Mouse (Mus musculus) heart, embryonic 13.5 days (tissue): ENCODE results near the gene Pard3b. TPM values are rescaled to one million over a fixed set of nuclear protein-coding genes. Genes with fewer than 3 reads are reported as not detected.
A peak's percentile ranks its signal among the peaks of the same experiment; 100 is the strongest.

Experiments
- ATAC-seq: fragments of 200-750 bp; cut with Nextera tagmentation; 2 replicates; pipeline ENCODE4 v1.8.0; 2017; ENCODE audit warnings: moderate TSS enrichment; ENCODE audit not compliant: insufficient number of reproducible peaks, low FRiP score, low TSS enrichment; ENCODE audit errors: extremely low read depth
- H3K27ac ChIP-seq: fragments of 300-500 bp; sonication (generic); replicated peaks from 2 replicates; pipeline ENCODE4 v1.5.1; 2015; ENCODE audit warnings: moderate library complexity, mild to moderate bottlenecking, inconsistent platforms
- H3K27me3 ChIP-seq: fragments of 300-500 bp; sonication (generic); replicated peaks from 2 replicates; pipeline ENCODE4 v1.6.1; 2015; ENCODE audit warnings: mild to moderate bottlenecking, inconsistent platforms
- H3K36me3 ChIP-seq: fragments of 300-500 bp; sonication (generic); 2 replicates; pipeline ENCODE4 v1.6.1; 2015; ENCODE audit warnings: mild to moderate bottlenecking, inconsistent platforms
- H3K4me1 ChIP-seq: fragments of 300-500 bp; sonication (generic); 2 replicates; pipeline ENCODE4 v1.6.1; 2015; ENCODE audit warnings: inconsistent platforms
- H3K4me2 ChIP-seq: fragments of 300-500 bp; sonication (generic); 2 replicates; pipeline ENCODE4 v1.6.1; 2015; ENCODE audit warnings: inconsistent platforms, mild to moderate bottlenecking, moderate library complexity
- H3K4me3 ChIP-seq: fragments of 300-500 bp; sonication (generic); 2 replicates; pipeline ENCODE4 v1.5.1; 2015; ENCODE audit warnings: moderate library complexity, mild to moderate bottlenecking, inconsistent platforms
- H3K9ac ChIP-seq: fragments of 300-500 bp; sonication (generic); 2 replicates; pipeline ENCODE4 v1.6.1; 2015; ENCODE audit warnings: inconsistent platforms, mild to moderate bottlenecking, moderate library complexity
- H3K9me3 ChIP-seq: fragments of 300-500 bp; sonication (generic); 2 replicates; pipeline ENCODE4 v1.6.1; 2016; ENCODE audit warnings: inconsistent platforms
- WGBS: fragments of 180-500 bp; shearing (Covaris S2); methylation state at CpG from one replicate; pipeline ENCODE4 v1.1.7; 2015; ENCODE audit warnings: mixed read lengths; 5-methylcytosine and 5-hydroxymethylcytosine counted together
- polyA plus RNA-seq: library from polyadenylated mRNA; unstranded; fragments of >200 nt; fragmentation: Nextera tagmentation; extraction: Ambion mirVana; gene quantifications from 2 replicates; pipeline ENCODE4 v1.2.1, GENCODE M21; 2015

Pard3b gene
- polyA plus RNA-seq, 1 experiment from 2014 or later = 11.8 TPM

GRCm38 (mm10) chr1:61771213-61771612 is 132.6 kb downstream of the Pard3b start:
- no peak for ATAC-seq

GRCm38 (mm10) chr1:61778731-61779130 is 140.1 kb downstream of the Pard3b start:
- H3K4me3 ChIP-seq = no peak overlapping the region

More at GRCm38 (mm10) chr1:61771213-61771612, 132.6 kb downstream of the Pard3b start:
- no peak overlapping the region for H3K4me2 ChIP-seq
- H3K27me3 ChIP-seq = no peaks in the 10 kb centered on the region
- no peak overlapping the region for H3K9ac ChIP-seq
- no peaks in the 10 kb centered on the region for H3K36me3 ChIP-seq
- H3K4me1 ChIP-seq = peaks cover 5% of the 10 kb centered on the region; the same call in 1 of the 2 replicates
- no peak overlapping the region for H3K27ac ChIP-seq
- H3K4me3 ChIP-seq = no peak overlapping the region
- H3K9me3 ChIP-seq = no peaks in the 10 kb centered on the region

GRCm38 (mm10) chr1:61779906-61780305 is 141.3 kb downstream of the Pard3b start:
- no peak for ATAC-seq
- WGBS = 47% methylated on average over 5 of the region's 5 CpGs
- no peak overlapping the region for H3K4me3 ChIP-seq
- no peaks in the 10 kb centered on the region for H3K4me1 ChIP-seq
- H3K36me3 ChIP-seq = no peaks in the 10 kb centered on the region
- H3K9me3 ChIP-seq = no peaks in the 10 kb centered on the region
- no peak overlapping the region for H3K9ac ChIP-seq
- no peaks in the 10 kb centered on the region for H3K27me3 ChIP-seq
- no peak overlapping the region for H3K27ac ChIP-seq
- H3K4me2 ChIP-seq = no peak overlapping the region

More at GRCm38 (mm10) chr1:61778731-61779130, 140.1 kb downstream of the Pard3b start:
- Histone ChIP-seq H3K4me2 (no peak overlapping the region), H3K4me1 (no peaks in the 10 kb centered on the region), H3K9ac (no peak overlapping the region), H3K27ac (no peak overlapping the region), H3K9me3 (no peaks in the 10 kb centered on the region), H3K27me3 (no peaks in the 10 kb centered on the region), H3K36me3 (no peaks in the 10 kb centered on the region)
- no peak for ATAC-seq

GRCm38 (mm10) chr1:61796296-61796695 is 157.7 kb downstream of the Pard3b start:
- Histone ChIP-seq H3K27me3 (no peaks in the 10 kb centered on the region), H3K27ac (no peak overlapping the region), H3K4me1 (peaks cover 4% of the 10 kb centered on the region; the same call in 1 of the 2 replicates), H3K9ac (no peak overlapping the region), H3K4me2 (no peak overlapping the region), H3K9me3 (peaks cover 4% of the 10 kb centered on the region), H3K36me3 (no peaks in the 10 kb centered on the region), H3K4me3 (no peak overlapping the region)
- WGBS = 73% methylated on average over 5 of the region's 5 CpGs
- no peak for ATAC-seq

GRCm38 (mm10) chr1:61820213-61820612 is 181.6 kb downstream of the Pard3b start:
- Histone ChIP-seq H3K9me3 (no peaks in the 10 kb centered on the region), H3K27me3 (no peaks in the 10 kb centered on the region), H3K36me3 (no peaks in the 10 kb centered on the region), H3K4me1 (peaks cover 5% of the 10 kb centered on the region; the same call in 1 of the 2 replicates), H3K27ac (no peak overlapping the region), H3K4me3 (no peak overlapping the region), H3K4me2 (no peak overlapping the region), H3K9ac (no peak overlapping the region)
- ATAC-seq = no peak
- WGBS = 0% methylated on average over 1 of the region's 1 CpGs

- H3K27ac ChIP-seq = no peak overlapping the region
- no peak overlapping the region for H3K4me3 ChIP-seq
- H3K36me3 ChIP-seq = no peaks in the 10 kb centered on the region
- no peaks in the 10 kb centered on the region for H3K9me3 ChIP-seq
- no peak overlapping the region for H3K9ac ChIP-seq
- ATAC-seq = no peak
- WGBS = 75% methylated on average over 3 of the region's 3 CpGs
- H3K4me1 ChIP-seq = no peaks in the 10 kb centered on the region
- H3K4me2 ChIP-seq = no peak overlapping the region
- no peaks in the 10 kb centered on the region for H3K27me3 ChIP-seq
Observed at GRCm38 (mm10) chr1:61825560-61826191, 187.1 kb downstream of the Pard3b start.

- ATAC-seq = no peak
Observed at GRCm38 (mm10) chr1:61837006-61837544, 198.5 kb downstream of the Pard3b start.

GRCm38 (mm10) chr1:61846606-61847005 is 208.0 kb downstream of the Pard3b start:
- Histone ChIP-seq H3K4me3 (no peak overlapping the region), H3K4me1 (peaks cover 20% of the 10 kb centered on the region), H3K9me3 (no peaks in the 10 kb centered on the region), H3K9ac (no peak overlapping the region), H3K4me2 (no peak overlapping the region), H3K36me3 (no peaks in the 10 kb centered on the region), H3K27me3 (no peaks in the 10 kb centered on the region), H3K27ac (no peak overlapping the region)
- ATAC-seq = no peak

More at GRCm38 (mm10) chr1:61837006-61837544, 198.5 kb downstream of the Pard3b start:
- H3K27me3 ChIP-seq = no peaks in the 10 kb centered on the region
- H3K27ac ChIP-seq = no peak overlapping the region
- H3K36me3 ChIP-seq = no peaks in the 10 kb centered on the region
- H3K4me3 ChIP-seq = no peak overlapping the region
- H3K4me2 ChIP-seq = no peak overlapping the region
- no peak overlapping the region for H3K9ac ChIP-seq
- WGBS = 66% methylated on average over 6 of the region's 6 CpGs
- no peaks in the 10 kb centered on the region for H3K9me3 ChIP-seq
- H3K4me1 ChIP-seq = peaks cover 7% of the 10 kb centered on the region; the same call in 1 of the 2 replicates

- Histone ChIP-seq H3K27me3 (no peaks in the 10 kb centered on the region), H3K4me3 (no peak overlapping the region), H3K4me1 (peaks cover 20% of the 10 kb centered on the region), H3K27ac (peak overlapping the region; percentile 13; the same call in 1 of the 2 replicates), H3K9ac (no peak overlapping the region), H3K36me3 (no peaks in the 10 kb centered on the region), H3K4me2 (peak overlapping the region; percentile 48), H3K9me3 (no peaks in the 10 kb centered on the region)
- ATAC-seq = no peak
- 38% methylated on average over 6 of the region's 6 CpGs for WGBS
Observed at GRCm38 (mm10) chr1:61849029-61849714, 210.5 kb downstream of the Pard3b start.

GRCm38 (mm10) chr1:61850471-61850870 is 211.8 kb downstream of the Pard3b start:
- Histone ChIP-seq H3K9me3 (no peaks in the 10 kb centered on the region), H3K27me3 (no peaks in the 10 kb centered on the region), H3K27ac (no peak overlapping the region), H3K36me3 (no peaks in the 10 kb centered on the region), H3K4me1 (peaks cover 20% of the 10 kb centered on the region), H3K4me3 (no peak overlapping the region), H3K4me2 (peak overlapping the region; percentile 18; the same call in 1 of the 2 replicates), H3K9ac (no peak overlapping the region)
- no peak for ATAC-seq
- 63% methylated on average over 5 of the region's 5 CpGs for WGBS

GRCm38 (mm10) chr1:61851176-61851575 is 212.6 kb downstream of the Pard3b start:
- Histone ChIP-seq H3K4me2 (peak overlapping the region; percentile 22), H3K9me3 (no peaks in the 10 kb centered on the region), H3K4me3 (no peak overlapping the region), H3K27me3 (no peaks in the 10 kb centered on the region), H3K27ac (peak overlapping the region; percentile 69), H3K36me3 (no peaks in the 10 kb centered on the region), H3K9ac (no peak overlapping the region), H3K4me1 (peaks cover 20% of the 10 kb centered on the region)
- ATAC-seq = no peak
- WGBS = 33% methylated on average over 5 of the region's 5 CpGs
